Mouse (Mus musculus): ENCODE measurements around the gene Cldn34d. TPM values are rescaled to one million over a fixed set of nuclear protein-coding genes. Genes with fewer than 3 reads are reported as not detected.

The Cldn34d gene
- not detected in 2 replicates for polyA plus RNA-seq (2015; fragmentation: Nextera tagmentation; extraction: Ambion mirVana)

GRCm38 (mm10) chrX:76602824-76603223 is at the start of gene Cldn34d:
Cldn34d (minus strand) TSS chrX:76602924.
- Histone ChIP-seq H3K27me3 (no peaks in the 10 kb centered on the region), H3K27ac (no peak within 1 kb of the TSS), H3K4me3 (no peak within 1 kb of the TSS), H3K4me2 (no peak within 1 kb of the TSS), H3K9me3 (peaks cover 4% of the 10 kb centered on the region), H3K36me3 (no peaks in the 10 kb centered on the region), H3K9ac (no peak within 1 kb of the TSS), H3K4me1 (no peaks in the 10 kb centered on the region)
- no peak for ATAC-seq (ENCODE audit: insufficient number of reproducible peaks, insufficient read depth, low FRiP score, low TSS enrichment, low read depth)
- 63% methylated on average over 1 of the region's 1 CpGs for WGBS

GRCm38 (mm10) chrX:76598459-76599206 is 4.1 kb downstream of the Cldn34d start:
- no peak overlapping the region for H3K4me2 ChIP-seq
- H3K9ac ChIP-seq: no peak overlapping the region

More at GRCm38 (mm10) chrX:76598459-76599206, 4.1 kb downstream of the Cldn34d start:
- H3K27ac ChIP-seq: no peak overlapping the region
- WGBS: 53% methylated on average over 6 of the region's 6 CpGs
- H3K27me3 ChIP-seq: no peaks in the 10 kb centered on the region
- peaks cover 4% of the 10 kb centered on the region for H3K9me3 ChIP-seq
- no peak overlapping the region for H3K4me3 ChIP-seq
- peak; percentile 100 for ATAC-seq (ENCODE audit: insufficient number of reproducible peaks, insufficient read depth, low FRiP score, low TSS enrichment, low read depth)
- H3K4me1 ChIP-seq: no peaks in the 10 kb centered on the region
- no peaks in the 10 kb centered on the region for H3K36me3 ChIP-seq

Other genes starting within 250 kb of the Cldn34d start
- gene Cldn34b4, start 209.6 kb downstream of the Cldn34d start, polyA plus RNA-seq (2015; fragmentation: Nextera tagmentation; extraction: Ambion mirVana): not detected in 2 replicates

Data from embryonic facial prominence, embryonic 13.5 days (tissue).